Mouse (Mus musculus) megakaryocyte, embryonic 14.5 days (primary cell): ENCODE data around the gene Gnao1.

Experiments used
- FLI1 ChIP-seq: IDR thresholded peaks from 2 replicates; pipeline ENCODE4 v1.6.1; 2012; ENCODE audit warnings: low read length, inconsistent platforms, mixed read lengths
- GATA1 ChIP-seq: IDR thresholded peaks from 3 replicates; pipeline ENCODE4 v1.6.1; 2012; ENCODE audit warnings: mixed read lengths, low read length, inconsistent platforms, borderline replicate concordance

DNA sequence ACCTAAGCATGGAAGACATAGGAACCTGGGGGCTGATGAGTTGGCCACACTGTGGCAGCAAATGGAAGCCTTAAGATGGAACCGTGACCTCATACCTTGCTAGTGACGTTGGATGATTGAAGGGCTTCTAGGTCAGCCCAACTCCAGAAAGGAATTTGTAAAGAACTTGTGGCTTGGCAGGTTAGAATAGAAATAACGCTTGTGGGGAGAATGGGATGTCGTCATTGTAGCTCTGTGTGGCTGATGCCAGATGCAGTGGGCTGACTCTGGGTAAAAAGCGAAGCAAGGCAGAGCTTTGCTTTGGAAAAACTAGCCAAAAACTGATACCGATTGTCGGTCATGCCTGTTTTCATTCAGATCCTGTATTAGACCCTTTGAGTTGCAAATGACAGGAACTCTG lies 56.5 kb downstream of the Gnao1 start:
- TF ChIP-seq FLI1 (no peak), GATA1 (no peak)
